Mouse (Mus musculus) stomach, postnatal 0 days (tissue): Measurements from ENCODE around the gene Grasp.

Experiments used
- CTCF ChIP-seq: IDR thresholded peaks from 2 replicates; pipeline ENCODE4 v1.5.1; 2016; ENCODE audit warnings: antibody characterized with exemption, low read depth, mild to moderate bottlenecking, moderate library complexity
- EP300 ChIP-seq: optimal IDR thresholded peaks from 2 replicates; pipeline ENCODE3; 2016; ENCODE audit warnings: antibody characterized with exemption

- TF ChIP-seq EP300: no peak
- no peak for TF ChIP-seq CTCF
Observed at GRCm38 (mm10) chr15:101234611-101235341, 10.8 kb downstream of the Grasp start.
